Mouse (Mus musculus): ENCODE results near the gene Wdr43. TPM values are rescaled to one million over a fixed set of nuclear protein-coding genes. Genes with fewer than 3 reads are reported as not detected.
A peak's percentile ranks its signal among the peaks of the same experiment; 100 is the strongest.

Gene Wdr43
- polyA plus RNA-seq, 1 experiment: 74.0 TPM

DNA sequence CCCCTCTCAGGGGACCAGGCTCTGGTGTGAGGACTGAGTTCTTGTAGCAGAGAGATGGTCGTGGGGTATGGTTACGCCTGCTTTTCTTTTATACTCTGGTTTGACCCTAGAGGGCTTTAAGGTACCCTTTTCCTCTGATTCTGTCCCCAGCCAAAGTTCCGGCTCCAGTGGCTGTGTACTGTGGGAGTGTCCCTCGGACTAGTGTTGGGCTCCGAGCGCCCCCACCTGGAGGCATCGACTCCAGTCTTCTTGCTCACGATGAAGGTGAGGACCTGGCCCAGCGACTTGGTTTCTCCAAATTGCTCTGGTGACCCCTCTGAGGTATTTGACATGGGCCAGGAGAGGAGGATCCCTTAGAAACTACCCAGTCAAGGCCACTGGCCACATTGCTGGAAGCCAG lies 71.7 kb downstream of the Wdr43 start:
- TF ChIP-seq CTCF (IDR thresholded peaks at IDR 0.05; ENCODE audit: control insufficient read depth, insufficient read depth, low read length): no peak
- no peak for TF ChIP-seq POLR2A (IDR thresholded peaks at IDR 0.05; ENCODE audit: borderline replicate concordance, control insufficient read depth, low read depth, low read length)
- 81% methylated on average over 9 of the region's 9 CpGs for WGBS
- Histone ChIP-seq H3K4me3 (replicated peaks; ENCODE audit: control insufficient read depth, low read depth, low read length) (no peak overlapping the region), H3K4me1 (ENCODE audit: control insufficient read depth, insufficient read depth, low read length) (no peaks in the 10 kb centered on the region), H3K27ac (ENCODE audit: control insufficient read depth, insufficient read depth, low read depth, low read length, poor library complexity) (no peak overlapping the region)

DNA sequence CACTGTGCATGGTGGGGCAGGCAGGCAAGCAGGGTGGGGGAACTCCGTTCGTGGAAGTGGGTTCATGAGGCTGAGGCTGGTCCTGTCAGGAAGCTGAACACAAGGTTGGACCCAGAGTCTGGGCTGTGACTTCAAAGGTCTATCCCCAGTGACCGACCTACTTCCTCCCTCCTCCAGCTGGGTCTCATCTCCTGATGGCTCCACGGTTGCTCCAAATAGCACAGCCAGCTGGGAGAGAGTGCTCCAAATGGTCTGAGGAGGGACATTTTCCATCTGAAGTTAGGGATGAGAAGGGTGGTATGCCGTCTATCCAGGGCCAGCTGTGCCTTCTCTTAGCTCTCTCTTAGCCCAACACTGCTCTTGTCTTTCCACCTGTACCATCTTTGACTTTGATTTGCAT lies 74.2 kb downstream of the Wdr43 start:
- 65% methylated on average over 5 of the region's 5 CpGs for WGBS
- TF ChIP-seq CTCF (IDR thresholded peaks at IDR 0.05; ENCODE audit: control insufficient read depth, insufficient read depth, low read length) (no peak), POLR2A (IDR thresholded peaks at IDR 0.05; ENCODE audit: borderline replicate concordance, control insufficient read depth, low read depth, low read length) (no peak)
- no peaks in the 10 kb centered on the region for H3K4me1 ChIP-seq (ENCODE audit: control insufficient read depth, insufficient read depth, low read length)

DNA sequence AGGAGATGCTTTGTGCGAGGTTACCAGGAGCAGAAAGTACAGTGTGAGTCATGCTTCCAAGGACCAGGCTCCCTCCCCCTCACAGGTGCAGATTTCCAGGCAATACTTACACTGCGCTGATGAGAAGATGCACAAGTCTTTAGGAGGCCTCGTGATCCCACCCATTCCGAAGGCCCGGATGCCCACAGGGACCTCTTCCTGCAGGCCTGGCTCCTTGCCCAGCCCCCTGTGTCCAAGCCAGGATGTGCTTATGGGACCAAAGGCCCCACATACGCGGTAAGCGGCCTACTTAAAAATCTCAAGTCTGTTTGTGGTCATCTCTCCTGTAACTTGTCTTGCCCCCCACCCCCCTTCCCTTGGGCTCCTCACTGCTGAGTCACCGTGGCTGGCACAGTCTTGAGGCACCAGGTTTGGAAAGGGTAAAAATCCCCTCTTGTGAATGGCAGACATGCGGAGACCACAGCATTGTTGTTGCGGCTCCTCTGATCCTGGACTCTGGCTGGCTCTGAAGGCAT lies 75.7 kb downstream of the Wdr43 start:
- 26% methylated on average over 11 of the region's 11 CpGs for WGBS
- TF ChIP-seq CTCF (IDR thresholded peaks at IDR 0.05; ENCODE audit: control insufficient read depth, insufficient read depth, low read length) (no peak), POLR2A (IDR thresholded peaks at IDR 0.05; ENCODE audit: borderline replicate concordance, control insufficient read depth, low read depth, low read length) (no peak)

More for the DNA sequence above, 74.2 kb downstream of the Wdr43 start:
- no peak overlapping the region for H3K4me3 ChIP-seq (replicated peaks; ENCODE audit: control insufficient read depth, low read depth, low read length)
- no peak overlapping the region for H3K27ac ChIP-seq (ENCODE audit: control insufficient read depth, insufficient read depth, low read depth, low read length, poor library complexity)

DNA sequence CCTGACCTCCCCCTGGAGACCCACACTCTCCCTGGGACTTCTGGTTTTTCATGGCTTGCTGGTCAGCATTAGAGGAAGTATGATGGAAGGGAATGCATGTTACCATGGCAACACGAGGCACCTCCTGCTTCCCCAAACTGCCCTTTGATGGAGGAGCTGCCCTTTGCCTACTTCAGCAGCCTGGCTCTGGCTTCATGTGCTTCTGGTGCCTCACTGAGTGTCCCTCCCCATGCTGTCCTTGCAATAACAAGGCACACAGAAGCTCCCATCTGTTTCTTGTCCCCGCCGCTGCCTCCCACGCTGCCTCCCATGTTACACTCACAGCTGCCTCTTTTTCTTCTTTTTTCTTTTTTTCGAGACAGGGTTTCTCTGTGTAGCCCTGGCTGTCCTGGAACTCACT lies 77.6 kb downstream of the Wdr43 start:
- WGBS: 69% methylated on average over 5 of the region's 5 CpGs

More for the DNA sequence above, 75.7 kb downstream of the Wdr43 start:
- Histone ChIP-seq H3K4me1 (ENCODE audit: control insufficient read depth, insufficient read depth, low read length) (no peaks in the 10 kb centered on the region), H3K4me3 (replicated peaks; ENCODE audit: control insufficient read depth, low read depth, low read length) (no peak overlapping the region), H3K27ac (ENCODE audit: control insufficient read depth, insufficient read depth, low read depth, low read length, poor library complexity) (no peak overlapping the region)

DNA sequence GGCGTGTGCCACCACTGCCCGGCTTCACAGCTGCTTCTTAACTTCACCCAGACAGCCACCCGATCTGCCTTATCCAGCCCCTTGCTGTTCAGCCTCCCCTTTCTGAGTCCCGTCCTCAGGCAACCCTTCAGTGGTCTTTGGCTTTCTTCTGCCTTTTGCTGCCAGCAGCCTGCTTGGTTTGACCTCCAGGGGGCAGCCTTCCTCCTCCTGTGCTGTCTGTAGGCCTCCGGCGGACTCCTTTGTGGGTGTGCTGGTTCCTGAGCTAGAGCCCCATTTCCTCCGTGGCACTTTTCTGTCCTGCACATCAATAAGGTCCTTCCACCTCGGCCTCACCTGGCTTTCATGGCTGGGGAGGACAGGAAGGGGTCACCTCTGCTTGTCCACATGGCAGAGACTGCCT lies 78.1 kb downstream of the Wdr43 start:
- WGBS: 71% methylated on average over 8 of the region's 8 CpGs

More for the DNA sequence above, 77.6 kb downstream of the Wdr43 start:
- H3K27ac ChIP-seq (ENCODE audit: control insufficient read depth, insufficient read depth, low read depth, low read length, poor library complexity): no peak overlapping the region
- TF ChIP-seq CTCF (IDR thresholded peaks at IDR 0.05; ENCODE audit: control insufficient read depth, insufficient read depth, low read length) (no peak), POLR2A (IDR thresholded peaks at IDR 0.05; ENCODE audit: borderline replicate concordance, control insufficient read depth, low read depth, low read length) (no peak)
- no peak overlapping the region for H3K4me3 ChIP-seq (replicated peaks; ENCODE audit: control insufficient read depth, low read depth, low read length)
- H3K4me1 ChIP-seq (ENCODE audit: control insufficient read depth, insufficient read depth, low read length): no peaks in the 10 kb centered on the region

DNA sequence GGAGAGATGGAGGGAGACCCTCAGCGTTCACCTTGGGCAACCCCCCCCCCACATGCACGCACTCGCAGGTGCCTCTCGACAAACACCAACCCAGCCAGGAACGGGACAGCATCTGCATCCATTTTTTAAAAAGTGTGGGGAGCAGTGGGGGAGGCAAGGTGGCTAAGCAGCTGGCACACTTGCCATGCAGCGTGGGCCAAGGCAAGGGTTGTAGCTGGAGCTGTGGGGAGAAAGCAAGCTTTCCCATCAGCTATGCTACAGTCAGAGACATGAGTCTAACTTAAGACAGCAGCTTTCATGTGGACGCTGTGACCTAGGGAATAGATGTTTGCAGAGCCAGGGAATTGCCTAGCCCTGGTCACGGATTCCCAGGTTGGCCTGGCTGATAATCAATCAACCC lies 79.5 kb downstream of the Wdr43 start:
- WGBS: 83% methylated on average over 8 of the region's 8 CpGs
- H3K4me3 ChIP-seq (replicated peaks; ENCODE audit: control insufficient read depth, low read depth, low read length): no peak overlapping the region
- no peaks in the 10 kb centered on the region for H3K4me1 ChIP-seq (ENCODE audit: control insufficient read depth, insufficient read depth, low read length)
- no peak overlapping the region for H3K27ac ChIP-seq (ENCODE audit: control insufficient read depth, insufficient read depth, low read depth, low read length, poor library complexity)
- TF ChIP-seq CTCF (IDR thresholded peaks at IDR 0.05; ENCODE audit: control insufficient read depth, insufficient read depth, low read length): no peak
- TF ChIP-seq POLR2A (IDR thresholded peaks at IDR 0.05; ENCODE audit: borderline replicate concordance, control insufficient read depth, low read depth, low read length): no peak

More for the DNA sequence above, 78.1 kb downstream of the Wdr43 start:
- Histone ChIP-seq H3K27ac (ENCODE audit: control insufficient read depth, insufficient read depth, low read depth, low read length, poor library complexity) (no peak overlapping the region), H3K4me1 (ENCODE audit: control insufficient read depth, insufficient read depth, low read length) (no peaks in the 10 kb centered on the region), H3K4me3 (replicated peaks; ENCODE audit: control insufficient read depth, low read depth, low read length) (no peak overlapping the region)
- no peak for TF ChIP-seq POLR2A (IDR thresholded peaks at IDR 0.05; ENCODE audit: borderline replicate concordance, control insufficient read depth, low read depth, low read length)
- peak; percentile 31; the same call in 1 of the 2 replicates for TF ChIP-seq CTCF (IDR thresholded peaks at IDR 0.05; ENCODE audit: control insufficient read depth, insufficient read depth, low read length)

DNA sequence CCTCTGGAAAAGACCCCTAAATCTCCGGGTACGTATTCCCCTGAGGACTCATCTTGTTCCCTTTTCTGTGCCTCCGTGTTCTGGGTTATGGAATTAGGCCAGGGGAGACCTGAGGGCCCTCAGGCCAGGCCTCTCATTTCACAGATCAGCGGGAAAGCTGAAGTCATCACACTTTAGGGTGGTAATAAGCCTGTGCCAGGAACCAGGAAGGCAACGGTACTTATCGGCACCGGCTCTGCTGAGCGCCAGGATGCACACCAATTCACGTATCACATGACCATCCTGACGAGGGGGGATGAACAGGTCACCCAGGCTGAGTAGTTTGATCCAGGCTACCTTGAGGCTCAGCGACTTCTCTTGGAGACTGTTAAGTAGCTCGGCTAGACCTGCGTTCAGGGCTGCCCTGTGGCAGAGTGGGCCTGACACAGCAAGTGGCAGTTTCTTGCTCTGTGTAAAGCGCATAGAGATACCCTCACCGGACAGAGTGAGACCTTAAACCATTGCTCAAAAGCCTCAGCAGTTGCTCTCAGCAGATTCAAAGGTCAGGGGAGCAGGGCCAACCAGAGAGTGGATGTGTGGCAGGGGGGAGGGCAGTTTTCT lies 80.1 kb downstream of the Wdr43 start:
- Histone ChIP-seq H3K27ac (ENCODE audit: control insufficient read depth, insufficient read depth, low read depth, low read length, poor library complexity) (no peak overlapping the region), H3K4me1 (ENCODE audit: control insufficient read depth, insufficient read depth, low read length) (no peaks in the 10 kb centered on the region), H3K4me3 (replicated peaks; ENCODE audit: control insufficient read depth, low read depth, low read length) (no peak overlapping the region)
- 84% methylated on average over 15 of the region's 15 CpGs for WGBS
- no peak for TF ChIP-seq CTCF (IDR thresholded peaks at IDR 0.05; ENCODE audit: control insufficient read depth, insufficient read depth, low read length)
- no peak for TF ChIP-seq POLR2A (IDR thresholded peaks at IDR 0.05; ENCODE audit: borderline replicate concordance, control insufficient read depth, low read depth, low read length)

DNA sequence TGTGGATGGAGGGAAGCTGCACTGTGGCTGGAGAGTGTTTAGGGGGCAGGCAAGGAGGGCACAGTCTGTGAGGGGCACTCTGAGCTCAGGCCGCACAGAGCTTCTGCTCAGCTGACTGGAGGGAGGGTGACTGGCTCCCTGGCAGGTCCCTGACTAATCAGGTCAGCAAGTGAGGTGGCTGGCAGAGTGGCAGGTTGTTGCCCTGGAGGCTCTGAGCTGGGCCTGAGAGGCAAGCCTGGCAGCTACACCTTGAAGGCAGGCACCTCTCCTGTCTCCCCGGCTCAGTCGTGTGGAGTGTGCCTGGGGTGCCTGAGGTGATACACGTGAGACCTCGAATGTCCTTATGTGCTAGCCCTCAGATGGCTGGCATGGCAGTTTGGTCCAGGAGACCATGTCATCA lies 80.7 kb downstream of the Wdr43 start:
- WGBS: 89% methylated on average over 5 of the region's 5 CpGs
- TF ChIP-seq POLR2A (IDR thresholded peaks at IDR 0.05; ENCODE audit: borderline replicate concordance, control insufficient read depth, low read depth, low read length) (no peak), CTCF (IDR thresholded peaks at IDR 0.05; ENCODE audit: control insufficient read depth, insufficient read depth, low read length) (no peak)
- no peaks in the 10 kb centered on the region for H3K4me1 ChIP-seq (ENCODE audit: control insufficient read depth, insufficient read depth, low read length)
- H3K27ac ChIP-seq (ENCODE audit: control insufficient read depth, insufficient read depth, low read depth, low read length, poor library complexity): no peak overlapping the region
- H3K4me3 ChIP-seq (replicated peaks; ENCODE audit: control insufficient read depth, low read depth, low read length): no peak overlapping the region
